ENCODE assay signal across 15 mouse cellular contexts in the genomic region with DNA sequence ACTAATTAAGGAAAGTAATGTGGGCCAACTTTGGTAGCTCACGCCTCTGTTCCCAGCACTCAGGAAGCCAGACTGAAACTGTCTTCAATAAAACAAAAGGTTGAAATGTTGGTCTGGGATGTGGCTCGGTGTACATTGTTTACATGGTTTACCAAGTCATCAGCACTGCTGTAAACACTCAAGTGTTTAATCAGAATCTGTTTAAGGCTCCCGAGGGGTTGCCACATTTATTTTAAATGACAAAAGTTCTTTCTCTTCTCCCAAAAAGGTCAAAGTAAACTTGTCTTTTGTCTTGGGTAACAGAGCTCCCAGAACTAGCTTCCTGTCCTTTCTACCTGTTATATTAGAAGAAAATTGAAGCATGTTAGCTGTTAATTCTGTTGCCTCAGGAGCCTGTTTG. TPM values are rescaled to one million over a fixed set of nuclear protein-coding genes. Genes with fewer than 3 reads are reported as not detected.
"Had no signal": no experiment of that assay in that cellular context is flagged by ENCODE, and none has a peak within 500 bp of the region (broad histone marks: within the 10 kb centered on the region; RNA-seq: fewer than 3 reads in every experiment).

No protein-coding gene starts in this region.

- ATAC-seq: midbrain, embryonic 13.5 days; midbrain, embryonic 15.5 days had no signal

- H3K9me3 ChIP-seq: megakaryocyte, embryonic 14.5 days; midbrain, embryonic 13.5 days; midbrain, embryonic 15.5 days; neural tube, embryonic 12.5 days; stomach, embryonic 15.5 days had no signal

- H3K4me1 ChIP-seq: midbrain, embryonic 13.5 days; midbrain, embryonic 15.5 days; neural tube, embryonic 12.5 days; stomach, embryonic 15.5 days had no signal

- DNase-seq: lung, adult 18-20 months; lung, embryonic 14.5 days; lung, postnatal 10 days; lung, postnatal 4 days; right cerebral cortex, postnatal 14 days; thymus, adult 2 months; thymus, postnatal 25 days; thymus, postnatal 4 days had no signal

- H3K9ac ChIP-seq: lung, embryonic 14.5 days; midbrain, embryonic 13.5 days; midbrain, embryonic 15.5 days; neural tube, embryonic 12.5 days; stomach, embryonic 15.5 days had no signal

- H3K27ac ChIP-seq: midbrain, embryonic 13.5 days; midbrain, embryonic 15.5 days; neural tube, embryonic 12.5 days; stomach, embryonic 15.5 days; stomach, postnatal 0 days had no signal

- H3K4me3 ChIP-seq: megakaryocyte, embryonic 14.5 days; midbrain, embryonic 13.5 days; midbrain, embryonic 15.5 days; neural tube, embryonic 12.5 days; stomach, embryonic 15.5 days had no signal

RNA-seq across cellular contexts. Expression of gene Itpka, which starts 34.5 kb away (rescaled TPM):
- total RNA-seq: monocyte, adult 5-6 weeks had no signal

RNA-seq across cellular contexts. Expression of gene Ltk, which starts 52.6 kb away (rescaled TPM):
- total RNA-seq: monocyte, adult 5-6 weeks had no signal
